Mouse (Mus musculus) forebrain, embryonic 12.5 days (tissue): Measurements from ENCODE around the gene Cep131. TPM values are rescaled to one million over a fixed set of nuclear protein-coding genes. Genes with fewer than 3 reads are reported as not detected.
A peak's percentile ranks its signal among the peaks of the same experiment; 100 is the strongest.

ENCODE experiments used
- ATAC-seq: fragments of 200-750 bp; cut with Nextera tagmentation; 2 replicates; pipeline ENCODE4 v1.8.0; 2017; ENCODE audit warnings: moderate TSS enrichment; ENCODE audit not compliant: low FRiP score
- H3K27ac ChIP-seq: fragments of 300-500 bp; sonication (generic); 2 replicates; pipeline ENCODE4 v1.5.1; 2016; ENCODE audit warnings: mild to moderate bottlenecking
- H3K27me3 ChIP-seq: fragments of 300-500 bp; sonication (generic); 2 replicates; pipeline ENCODE4 v1.6.1; 2016; ENCODE audit warnings: mild to moderate bottlenecking
- H3K36me3 ChIP-seq: fragments of 300-500 bp; sonication (generic); replicated peaks from 2 replicates; pipeline ENCODE4 v1.6.1; 2016; ENCODE audit warnings: mild to moderate bottlenecking
- H3K4me1 ChIP-seq: fragments of 300-500 bp; sonication (generic); 2 replicates; pipeline ENCODE4 v1.6.1; 2016
- H3K4me2 ChIP-seq: fragments of 300-500 bp; sonication (generic); 2 replicates; pipeline ENCODE4 v1.6.1; 2016; ENCODE audit warnings: mild to moderate bottlenecking, moderate library complexity
- H3K4me3 ChIP-seq: fragments of 300-500 bp; sonication (generic); replicated peaks from 2 replicates; pipeline ENCODE4 v1.5.1; 2016; ENCODE audit warnings: mild to moderate bottlenecking
- H3K9ac ChIP-seq: fragments of 300-500 bp; sonication (generic); 2 replicates; pipeline ENCODE4 v1.6.1; 2016; ENCODE audit warnings: mild to moderate bottlenecking
- H3K9me3 ChIP-seq: fragments of 300-500 bp; sonication (generic); 2 replicates; pipeline ENCODE4 v1.6.1; 2016
- WGBS: fragments of 180-500 bp; shearing (Covaris S2); methylation state at CpG from one replicate; pipeline ENCODE4 v1.1.7; 2016; 5-methylcytosine and 5-hydroxymethylcytosine counted together
- polyA plus RNA-seq: library from polyadenylated mRNA; unstranded; fragments of >200 nt; fragmentation: Nextera tagmentation; extraction: Ambion mirVana; gene quantifications from 2 replicates; pipeline ENCODE4 v1.2.1, GENCODE M21; 2016

Cep131 gene
- polyA plus RNA-seq, 1 experiment from 2014 or later = 51.0 TPM

DNA sequence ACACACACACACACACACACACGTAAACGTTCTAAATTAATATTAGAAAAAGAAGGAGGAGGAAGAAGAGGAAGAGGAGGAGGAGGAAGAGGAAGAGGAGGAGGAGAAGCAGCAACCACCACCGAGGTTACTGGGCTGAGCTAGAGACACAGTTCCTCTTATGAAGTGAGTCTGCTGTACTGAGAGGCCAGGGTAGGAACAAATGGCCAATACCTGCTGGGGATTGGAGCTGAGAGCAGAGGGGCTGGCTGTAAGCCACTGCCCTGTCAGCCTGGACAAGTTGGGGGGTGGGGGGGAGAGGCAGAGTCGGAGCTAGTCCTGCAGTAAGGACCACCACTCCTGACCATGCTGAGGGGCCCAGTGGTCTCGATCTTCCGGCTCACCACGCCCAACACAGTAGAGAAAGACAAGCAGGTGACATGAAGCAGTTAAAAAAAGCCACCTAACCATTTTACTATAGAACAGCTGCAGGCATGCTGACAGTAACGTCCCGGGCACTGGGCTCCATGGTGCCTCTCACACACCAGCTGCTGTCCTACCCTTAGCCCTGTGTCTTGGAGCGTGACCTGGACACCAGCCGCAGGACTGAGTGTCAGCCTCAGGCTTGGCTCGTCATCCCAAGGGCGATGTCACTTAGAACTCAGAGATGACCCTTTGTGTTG, 22.5 kb downstream of the Cep131 start:
- no peak for ATAC-seq
- H3K4me1 ChIP-seq = 0 out of 2 replicates have a peak, but pooled peaks cover under 1% of the 10 kb centered on the region
- H3K4me3 ChIP-seq = no peak overlapping the region
- peaks cover 61% of the 10 kb centered on the region for H3K36me3 ChIP-seq
- no peak overlapping the region for H3K27ac ChIP-seq
- no peaks in the 10 kb centered on the region for H3K9me3 ChIP-seq
- no peaks in the 10 kb centered on the region for H3K27me3 ChIP-seq
- no peak overlapping the region for H3K9ac ChIP-seq
- H3K4me2 ChIP-seq = no peak overlapping the region
- 91% methylated on average over 12 of the region's 13 CpGs for WGBS

DNA sequence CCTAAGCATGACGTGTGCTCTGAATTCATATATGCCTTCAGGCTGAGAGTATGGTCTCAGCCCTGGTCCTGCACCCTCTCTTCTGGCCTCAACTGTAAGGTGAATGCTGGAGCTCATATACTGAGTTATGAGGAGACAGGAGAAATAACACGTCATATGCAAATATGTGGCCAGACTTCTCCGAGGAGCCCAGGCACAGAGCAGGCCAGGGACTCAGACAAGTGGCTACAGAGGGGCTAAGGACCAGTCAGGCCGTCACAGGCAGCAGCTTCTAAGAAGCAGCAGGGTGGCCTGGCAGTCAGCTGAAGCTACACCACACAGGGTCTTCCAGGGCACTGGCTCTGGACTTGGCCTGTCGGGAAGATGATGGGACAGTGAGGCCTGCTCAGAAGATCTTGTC, 23.3 kb downstream of the Cep131 start:
- no peak overlapping the region for H3K27ac ChIP-seq
- no peak overlapping the region for H3K4me2 ChIP-seq
- H3K9me3 ChIP-seq = no peaks in the 10 kb centered on the region
- H3K4me1 ChIP-seq = no peaks in the 10 kb centered on the region
- peaks cover 54% of the 10 kb centered on the region for H3K36me3 ChIP-seq
- no peak overlapping the region for H3K4me3 ChIP-seq
- WGBS = 87% methylated on average over 5 of the region's 5 CpGs
- H3K27me3 ChIP-seq = no peaks in the 10 kb centered on the region
- H3K9ac ChIP-seq = no peak overlapping the region
- ATAC-seq = no peak

DNA sequence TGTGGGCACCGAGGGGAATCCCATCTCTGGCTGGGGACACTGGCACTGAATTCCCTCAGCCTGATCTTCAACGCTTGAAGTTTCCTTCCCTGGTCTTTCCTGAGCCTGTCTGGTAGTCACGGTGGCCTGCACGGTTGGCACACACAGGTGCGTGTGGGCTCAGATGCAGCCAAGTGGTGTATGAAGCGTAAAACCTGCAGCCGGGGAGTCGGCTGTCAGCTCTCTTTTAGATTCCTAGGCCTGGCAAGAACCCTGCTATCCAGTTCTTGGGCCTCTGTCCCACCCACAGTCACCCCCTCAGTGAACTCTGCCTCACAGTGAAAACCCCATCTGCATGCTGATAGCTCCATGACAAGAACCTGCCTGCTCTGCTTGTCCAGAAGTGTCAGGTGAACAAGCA, 26.0 kb downstream of the Cep131 start:
- Histone ChIP-seq H3K4me3 (no peak overlapping the region), H3K36me3 (peaks cover 27% of the 10 kb centered on the region), H3K9ac (no peak overlapping the region), H3K4me1 (no peaks in the 10 kb centered on the region), H3K27ac (no peak overlapping the region), H3K4me2 (no peak overlapping the region), H3K9me3 (no peaks in the 10 kb centered on the region), H3K27me3 (no peaks in the 10 kb centered on the region)
- no peak for ATAC-seq
- WGBS = 86% methylated on average over 8 of the region's 8 CpGs

DNA sequence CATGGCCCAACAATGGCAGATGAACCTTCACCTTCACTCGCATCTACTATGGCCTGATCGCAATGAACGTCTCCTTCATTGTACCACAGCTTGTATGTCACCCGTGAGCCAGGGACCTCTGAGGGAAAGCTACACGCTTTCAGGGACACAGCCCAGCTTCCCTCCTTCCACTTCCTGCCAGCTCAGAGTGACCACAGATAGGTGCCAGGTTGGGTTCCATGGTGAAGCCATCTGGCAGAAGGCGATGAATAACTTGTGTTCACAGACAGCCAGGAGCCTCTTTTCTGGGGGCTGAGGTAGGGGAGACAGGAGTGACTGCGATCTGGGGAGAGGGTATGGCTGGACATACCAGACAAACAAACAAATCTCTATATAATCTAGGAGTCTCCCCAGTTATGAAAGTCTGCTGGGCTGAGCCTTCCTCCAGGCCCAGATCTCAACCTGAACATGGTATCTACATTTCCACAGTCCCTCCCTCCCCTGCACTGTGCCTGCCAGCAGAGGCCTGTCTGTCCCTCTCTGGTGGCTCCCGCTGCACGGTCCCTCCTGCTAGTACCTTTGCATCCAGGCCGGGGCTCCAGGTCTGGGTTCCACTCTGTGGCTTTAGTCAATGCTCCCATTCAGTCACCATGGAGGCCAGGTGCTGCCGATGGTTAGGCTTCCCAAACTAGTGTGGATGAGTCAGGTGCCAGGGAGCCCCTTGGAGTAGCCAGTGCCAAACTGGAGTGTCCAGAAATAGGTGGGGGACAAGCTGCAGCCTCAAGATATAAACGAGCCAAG, 30.5 kb downstream of the Cep131 start:
- no peak overlapping the region for H3K4me3 ChIP-seq
- no peak overlapping the region for H3K27ac ChIP-seq
- ATAC-seq = no peak
- no peaks in the 10 kb centered on the region for H3K9me3 ChIP-seq
- WGBS = 84% methylated on average over 12 of the region's 12 CpGs
- no peaks in the 10 kb centered on the region for H3K36me3 ChIP-seq
- H3K4me2 ChIP-seq = no peak overlapping the region
- H3K27me3 ChIP-seq = no peaks in the 10 kb centered on the region
- H3K9ac ChIP-seq = no peak overlapping the region
- H3K4me1 ChIP-seq = peaks cover 7% of the 10 kb centered on the region

DNA sequence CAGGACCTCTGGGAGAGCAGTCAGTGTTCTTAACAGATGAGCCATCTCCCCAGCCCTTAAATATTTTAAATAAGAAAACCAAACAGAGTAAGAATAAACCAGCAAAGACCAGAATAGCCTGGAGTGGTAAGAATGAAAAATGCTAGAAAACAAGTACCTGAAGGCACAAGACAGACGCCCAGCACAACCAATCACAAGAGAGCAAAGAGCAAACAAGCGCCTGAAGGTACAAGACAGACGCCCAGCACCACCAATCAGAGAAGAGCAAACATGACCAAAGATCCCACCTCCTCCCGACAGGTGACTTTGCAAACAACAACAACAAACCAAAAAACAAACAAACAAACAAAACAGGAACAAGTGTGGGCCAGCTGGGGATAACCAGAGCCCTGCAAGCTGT, 32.8 kb downstream of the Cep131 start:
- WGBS = 84% methylated on average over 4 of the region's 4 CpGs
- Histone ChIP-seq H3K9ac (no peak overlapping the region), H3K27ac (no peak overlapping the region), H3K4me2 (no peak overlapping the region), H3K27me3 (peaks cover 6% of the 10 kb centered on the region), H3K36me3 (no peaks in the 10 kb centered on the region), H3K4me1 (peaks cover 12% of the 10 kb centered on the region), H3K9me3 (no peaks in the 10 kb centered on the region), H3K4me3 (no peak overlapping the region)
- ATAC-seq = no peak

DNA sequence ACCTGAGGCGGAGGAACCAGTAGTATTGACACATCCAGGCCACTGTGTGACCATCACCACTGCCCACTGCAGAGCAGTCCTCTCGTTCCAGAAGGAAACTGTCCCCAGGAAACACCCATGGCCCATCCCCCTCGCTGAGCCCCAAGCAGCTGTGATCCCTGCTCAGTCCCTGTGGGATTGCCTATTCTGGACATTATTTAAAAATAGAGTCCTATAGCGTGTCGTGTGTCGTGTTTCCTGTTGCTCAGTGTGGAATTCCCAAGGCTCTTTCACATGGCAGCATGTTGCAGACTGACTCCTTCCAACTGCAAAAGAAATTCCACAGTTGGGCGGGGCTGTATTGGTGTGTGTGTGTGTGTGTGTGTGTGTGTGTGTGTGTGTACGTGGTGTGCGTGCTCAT, 34.4 kb downstream of the Cep131 start:
- H3K27ac ChIP-seq = no peak overlapping the region
- peaks cover 27% of the 10 kb centered on the region for H3K4me1 ChIP-seq
- H3K27me3 ChIP-seq = peaks cover 21% of the 10 kb centered on the region

DNA sequence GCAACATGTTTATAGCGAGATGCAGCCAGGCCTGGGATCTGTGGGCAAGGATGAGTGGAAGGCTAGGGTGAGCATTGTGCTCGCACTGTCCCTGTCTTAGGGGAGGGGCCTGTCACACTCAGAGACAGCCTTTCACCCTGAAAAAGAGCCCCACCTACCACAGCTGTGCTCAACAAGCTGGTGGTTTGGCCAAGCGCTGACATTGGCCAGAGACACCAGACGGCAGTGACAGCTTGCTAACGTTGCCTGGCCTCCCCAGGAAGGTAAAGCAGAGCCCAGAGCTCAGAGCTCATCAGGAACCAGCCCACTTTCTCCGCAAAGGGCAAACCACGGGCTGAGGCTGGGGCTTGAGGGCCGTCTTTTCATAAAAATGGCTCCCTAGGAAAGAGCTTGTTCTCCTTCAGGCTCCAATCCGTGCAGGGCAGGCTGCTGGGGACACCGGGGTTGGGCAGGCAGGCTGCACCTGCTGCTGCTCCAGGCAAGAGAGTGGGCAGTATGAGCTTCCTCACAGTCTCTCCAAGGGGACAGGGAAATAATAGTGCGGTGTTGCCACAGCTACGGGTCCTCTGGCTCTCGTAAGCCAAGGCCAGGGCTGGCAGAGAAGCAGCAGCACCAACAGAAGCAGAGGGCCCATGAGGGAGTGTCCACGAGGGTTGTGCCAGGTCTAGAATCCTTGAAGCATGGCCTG, 35.4 kb downstream of the Cep131 start:
- no peak overlapping the region for H3K4me3 ChIP-seq
- WGBS = 48% methylated on average over 14 of the region's 14 CpGs
- ATAC-seq = no peak
- peaks cover 25% of the 10 kb centered on the region for H3K27me3 ChIP-seq
- no peak overlapping the region for H3K4me2 ChIP-seq
- 0 out of 2 replicates have a peak overlapping the region, but pooled peaks have one; percentile 29 for H3K9ac ChIP-seq
- no peaks in the 10 kb centered on the region for H3K9me3 ChIP-seq
- 0 out of 2 replicates have a peak overlapping the region, but pooled peaks have one; percentile 25 for H3K27ac ChIP-seq
- H3K4me1 ChIP-seq = peaks cover 33% of the 10 kb centered on the region
- no peaks in the 10 kb centered on the region for H3K36me3 ChIP-seq

More for the DNA sequence above, 34.4 kb downstream of the Cep131 start:
- H3K9ac ChIP-seq = no peak overlapping the region
- 82% methylated on average over 9 of the region's 9 CpGs for WGBS
- H3K4me3 ChIP-seq = no peak overlapping the region
- ATAC-seq = no peak
- no peaks in the 10 kb centered on the region for H3K9me3 ChIP-seq
- H3K36me3 ChIP-seq = no peaks in the 10 kb centered on the region
- no peak overlapping the region for H3K4me2 ChIP-seq

DNA sequence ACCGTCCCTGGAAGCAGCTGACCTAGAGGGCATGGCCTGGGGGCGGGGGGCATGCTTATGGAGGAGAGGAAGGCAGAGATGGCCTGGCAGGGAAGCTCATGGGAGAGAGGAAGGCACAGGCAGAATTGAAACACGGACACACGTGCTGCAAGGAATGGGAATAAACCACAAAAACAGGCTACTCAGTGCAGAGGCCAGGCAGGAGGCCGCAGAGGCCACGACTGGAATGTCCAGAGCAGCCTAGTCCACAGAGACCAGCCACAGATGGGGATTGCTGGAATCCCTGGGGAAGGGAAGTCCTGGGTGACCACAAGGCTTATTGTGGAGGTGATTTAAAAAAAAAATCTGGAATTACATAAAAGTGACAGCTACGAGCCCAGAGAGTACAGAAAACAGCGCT, 37.6 kb downstream of the Cep131 start:
- H3K27ac ChIP-seq = no peak overlapping the region
- 84% methylated on average over 8 of the region's 8 CpGs for WGBS
- H3K4me1 ChIP-seq = peaks cover 43% of the 10 kb centered on the region
- no peak overlapping the region for H3K4me3 ChIP-seq
- H3K4me2 ChIP-seq = no peak overlapping the region
- no peak for ATAC-seq
- H3K9me3 ChIP-seq = no peaks in the 10 kb centered on the region
- no peak overlapping the region for H3K9ac ChIP-seq
- peaks cover 28% of the 10 kb centered on the region for H3K27me3 ChIP-seq
- no peaks in the 10 kb centered on the region for H3K36me3 ChIP-seq

DNA sequence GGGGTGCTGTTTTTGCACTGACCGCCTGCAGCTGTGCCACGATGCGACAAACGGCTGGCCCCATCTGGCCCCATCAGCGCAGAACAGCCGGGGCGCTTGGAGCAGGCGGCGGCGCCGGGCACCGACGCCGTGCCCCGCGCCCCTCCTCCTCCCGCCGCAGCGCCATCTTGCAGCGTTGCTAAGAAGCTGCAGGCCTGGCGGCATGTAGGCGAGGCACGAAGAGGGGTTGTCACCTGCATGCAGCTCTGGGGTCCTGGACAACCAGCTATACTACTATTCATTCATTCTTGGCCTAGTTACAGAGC, 38.4 kb downstream of the Cep131 start:
- no peaks in the 10 kb centered on the region for H3K9me3 ChIP-seq
- H3K4me1 ChIP-seq = peaks cover 43% of the 10 kb centered on the region
- WGBS = under 1% methylated on average over 23 of the region's 23 CpGs
- H3K27me3 ChIP-seq = peaks cover 28% of the 10 kb centered on the region
- H3K4me2 ChIP-seq = peak overlapping the region; percentile 91
- no peaks in the 10 kb centered on the region for H3K36me3 ChIP-seq
- H3K27ac ChIP-seq = no peak overlapping the region
- peak overlapping the region; percentile 86; the same call in 1 of the 2 replicates for H3K9ac ChIP-seq
- H3K4me3 ChIP-seq = peak overlapping the region; percentile 66
- peak; percentile 40 for ATAC-seq

DNA sequence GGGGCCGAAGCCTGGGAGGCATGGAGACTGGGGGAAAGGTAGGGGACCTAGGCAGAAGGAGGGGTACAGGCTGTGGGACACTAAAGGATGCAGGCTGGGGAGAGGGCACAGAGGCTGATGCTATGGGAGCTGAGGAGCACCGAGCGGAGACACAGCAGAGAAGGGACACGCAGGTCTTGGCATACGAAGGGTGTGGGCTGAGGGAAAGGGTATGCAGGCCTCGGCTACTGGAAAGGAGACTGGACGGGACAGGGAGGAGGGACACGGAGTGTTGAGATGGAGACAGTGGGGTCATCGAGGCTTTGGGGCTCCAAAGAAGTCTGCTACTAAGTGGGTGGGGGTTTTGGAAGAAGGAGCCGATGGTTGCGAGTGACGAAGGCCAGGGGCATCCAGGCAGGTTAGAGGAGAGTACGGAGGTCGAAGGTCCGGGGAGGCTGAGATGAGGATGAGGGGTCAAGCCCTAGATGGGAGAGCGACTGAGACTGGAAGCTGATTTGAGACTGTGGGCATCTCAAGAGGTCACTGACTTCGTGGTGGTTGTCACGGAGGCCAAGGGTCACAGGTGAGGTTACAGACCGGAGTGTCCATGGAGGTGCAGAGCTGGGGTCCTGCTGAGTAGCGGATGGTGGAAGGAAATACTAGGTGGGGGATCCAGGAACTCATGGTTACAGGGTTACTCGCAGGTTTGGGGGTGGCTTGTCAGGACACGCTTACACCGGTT, 38.9 kb downstream of the Cep131 start:
- peak; percentile 50 for ATAC-seq
- Histone ChIP-seq H3K4me1 (peaks cover 43% of the 10 kb centered on the region), H3K4me2 (peak overlapping the region; percentile 91), H3K9me3 (no peaks in the 10 kb centered on the region), H3K4me3 (peak overlapping the region; percentile 66), H3K27me3 (peaks cover 28% of the 10 kb centered on the region), H3K9ac (peak overlapping the region; percentile 86), H3K27ac (no peak overlapping the region), H3K36me3 (no peaks in the 10 kb centered on the region)
- 6% methylated on average over 23 of the region's 23 CpGs for WGBS

DNA sequence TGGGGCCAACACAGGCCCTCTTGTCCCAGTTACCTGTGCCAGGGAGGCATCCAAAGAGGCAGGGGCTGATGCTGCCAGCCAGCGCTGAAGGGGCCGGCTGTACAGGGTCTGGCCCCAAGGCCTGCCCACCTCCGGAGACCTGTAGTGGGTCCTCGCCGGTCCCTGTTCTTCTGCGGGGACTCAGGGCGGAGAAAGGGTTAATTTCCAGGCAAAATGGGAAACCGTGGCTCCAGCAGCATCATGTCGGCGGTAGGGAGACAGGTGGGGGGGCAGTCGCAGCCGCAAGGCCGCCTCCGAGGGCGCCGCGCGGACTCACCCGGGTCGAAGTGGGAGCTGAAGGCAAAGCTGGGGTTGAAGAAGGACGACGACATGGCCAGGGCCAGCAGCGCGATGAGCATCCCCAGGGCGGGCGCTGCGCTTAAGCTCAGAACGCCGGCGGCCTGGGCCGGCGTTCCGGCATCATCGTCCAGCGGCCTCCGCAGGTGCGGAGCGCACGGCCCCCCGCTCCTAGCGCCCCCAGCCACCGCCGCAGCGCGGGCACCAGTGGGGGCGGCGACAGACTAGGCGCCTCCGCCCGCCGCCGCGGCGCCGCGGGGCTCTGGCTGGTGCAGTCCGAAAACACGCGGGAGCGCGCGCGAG, 40.0 kb downstream of the Cep131 start, which contains the start of gene Aatk:
TSS of gene Aatk (minus strand) at position 615 of the 639 bp plus-strand sequence.
- Histone ChIP-seq H3K4me1 (peaks cover 41% of the 10 kb centered on the region), H3K27me3 (peaks cover 28% of the 10 kb centered on the region), H3K9ac (peak within 1 kb of the TSS; percentile 86), H3K9me3 (no peaks in the 10 kb centered on the region), H3K36me3 (no peaks in the 10 kb centered on the region), H3K4me2 (peak within 1 kb of the TSS; percentile 91), H3K27ac (peak within 1 kb of the TSS; percentile 77), H3K4me3 (peak within 1 kb of the TSS; percentile 66)
- ATAC-seq = peak; percentile 54
- under 1% methylated on average over 45 of the region's 63 CpGs for WGBS
